Mouse (Mus musculus): ENCODE data around the gene Meiob.
A peak's percentile ranks its signal among the peaks of the same experiment; 100 is the strongest.

Gene Meiob

GRCm38 (mm10) chr17:24821351-24822280 is 17.5 kb downstream of the Meiob start:
- DNase-seq (ENCODE audit: low spot score in 2 of 2), result no peak

GRCm38 (mm10) chr17:24839842-24840241 is 35.8 kb downstream of the Meiob start, which contains the start of gene Hagh:
Gene Hagh (plus strand): TSS chr17:24840143.
- DNase-seq (ENCODE audit: low spot score in 2 of 2), result no peak

- no peak for DNase-seq (ENCODE audit: low spot score in 2 of 2)
Measured at GRCm38 (mm10) chr17:24840341-24840740, 36.3 kb downstream of the Meiob start.

GRCm38 (mm10) chr17:24841133-24841532 is 37.0 kb downstream of the Meiob start:
- no peak for DNase-seq (ENCODE audit: low spot score in 2 of 2)

GRCm38 (mm10) chr17:24842631-24843030 is 38.5 kb downstream of the Meiob start:
- no peak for DNase-seq (ENCODE audit: low spot score in 2 of 2)

- no peak for DNase-seq (ENCODE audit: low spot score in 2 of 2)
Measured at GRCm38 (mm10) chr17:24844525-24844924, 40.4 kb downstream of the Meiob start.

- DNase-seq (ENCODE audit: low spot score in 2 of 2), result no peak
Measured at GRCm38 (mm10) chr17:24847386-24847785, 43.3 kb downstream of the Meiob start.

- no peak for DNase-seq (ENCODE audit: low spot score in 2 of 2)
Measured at GRCm38 (mm10) chr17:24848600-24849031, 44.5 kb downstream of the Meiob start.

- DNase-seq (ENCODE audit: low spot score in 2 of 2), result peak in 1 of 2 experiments; percentile 32
Measured at GRCm38 (mm10) chr17:24849733-24850064, 45.6 kb downstream of the Meiob start.

GRCm38 (mm10) chr17:24850065-24850772 is 46.1 kb downstream of the Meiob start, which contains the start of gene Fahd1:
Gene Fahd1 (minus strand): TSS chr17:24850364.
- peak; percentile 95 to 96 for DNase-seq (ENCODE audit: low spot score in 2 of 2)

- no peak for DNase-seq (ENCODE audit: low spot score in 2 of 2)
Measured at GRCm38 (mm10) chr17:24850773-24851127, 46.7 kb downstream of the Meiob start.

GRCm38 (mm10) chr17:24851381-24852125 is 47.5 kb downstream of the Meiob start:
- DNase-seq (ENCODE audit: low spot score in 2 of 2), result no peak

- no peak for DNase-seq (ENCODE audit: low spot score in 2 of 2)
Measured at GRCm38 (mm10) chr17:24855838-24856464, 51.9 kb downstream of the Meiob start.

GRCm38 (mm10) chr17:24856589-24856988 is 52.5 kb downstream of the Meiob start:
- DNase-seq (ENCODE audit: low spot score in 2 of 2), result no peak

GRCm38 (mm10) chr17:24857831-24858470 is 53.9 kb downstream of the Meiob start:
- DNase-seq (ENCODE audit: low spot score in 2 of 2), result no peak

GRCm38 (mm10) chr17:24858967-24859366 is 54.9 kb downstream of the Meiob start:
- no peak for DNase-seq (ENCODE audit: low spot score in 2 of 2)

- no peak for DNase-seq (ENCODE audit: low spot score in 2 of 2)
Measured at GRCm38 (mm10) chr17:24860076-24860475, 56.0 kb downstream of the Meiob start.

GRCm38 (mm10) chr17:24861785-24862184 is 57.7 kb downstream of the Meiob start:
- no peak for DNase-seq (ENCODE audit: low spot score in 2 of 2)

GRCm38 (mm10) chr17:24865776-24866175 is 61.7 kb downstream of the Meiob start, which contains the start of gene Igfals:
Gene Igfals (plus strand): TSS chr17:24865997.
- no peak for DNase-seq (ENCODE audit: low spot score in 2 of 2)

GRCm38 (mm10) chr17:24867914-24868313 is 63.8 kb downstream of the Meiob start:
- no peak for DNase-seq (ENCODE audit: low spot score in 2 of 2)
